Mouse (Mus musculus) T-cell, adult 2 months (primary cell): Measurements from ENCODE around the gene Tns3.

Experiments
- DNase-seq: peaks from one replicate; pipeline ENCODE4 v3.0.0; 2022; ENCODE audit warnings: low spot score

The Tns3 gene

DNA sequence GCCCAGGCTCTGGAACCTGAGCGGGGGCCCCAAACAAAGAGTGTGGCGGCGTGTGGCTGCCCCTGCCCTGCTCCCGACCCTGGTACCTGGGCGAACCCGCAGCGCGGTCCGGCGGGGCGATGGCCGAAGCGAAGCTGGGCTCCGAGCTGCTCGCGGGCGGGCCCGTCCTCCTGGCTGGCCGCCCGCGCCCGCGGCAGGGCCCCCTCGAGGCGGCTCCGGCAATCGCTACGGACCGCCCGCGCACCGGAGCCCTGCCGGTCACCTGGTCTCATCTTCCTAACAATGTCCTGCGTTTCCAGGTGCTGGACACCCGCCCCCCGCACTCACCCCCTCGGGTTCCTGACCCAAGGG, at the start of gene Tns3:
TSS of gene Tns3 (minus strand) at position 143 of the 351 bp plus-strand sequence.
- no peak for DNase-seq

DNA sequence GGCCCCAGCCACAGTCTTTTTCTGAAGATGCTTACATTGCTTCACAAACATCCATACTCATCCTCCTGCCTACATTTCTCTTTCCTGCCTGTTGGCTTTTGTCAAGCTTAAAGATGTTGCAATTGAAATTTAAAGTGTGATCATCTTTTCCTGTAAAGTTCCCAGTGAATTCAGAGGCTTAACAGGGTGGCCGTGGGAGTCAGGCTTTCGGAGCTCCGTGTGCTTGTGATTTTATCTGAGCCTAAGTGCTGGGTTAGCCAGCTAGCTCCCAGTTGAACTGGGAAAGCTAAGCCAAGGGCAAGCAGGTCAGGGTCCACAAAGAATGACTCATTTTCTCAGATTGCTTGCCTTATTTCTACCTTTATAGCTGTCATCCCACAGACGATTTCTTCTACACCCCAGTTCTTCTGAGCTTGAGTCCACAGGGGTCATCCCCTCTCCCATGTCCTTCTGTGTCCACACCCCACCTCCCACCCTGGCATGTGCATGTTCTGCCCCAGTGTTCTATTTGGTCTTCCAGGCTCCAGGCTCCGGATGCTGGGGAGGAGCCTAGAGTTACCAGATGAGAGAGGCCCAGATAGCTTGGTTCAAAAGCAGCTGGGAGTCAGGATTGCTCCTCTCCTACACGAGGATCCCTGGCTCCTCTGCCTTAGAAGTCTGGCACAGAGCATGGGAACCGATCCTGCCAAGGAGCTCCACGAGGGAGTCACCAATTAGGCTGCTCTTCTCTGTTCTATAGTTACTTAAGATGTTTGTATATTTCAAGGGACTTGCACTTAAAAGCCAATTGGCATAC, 42.1 kb upstream of the Tns3 start:
- DNase-seq, result no peak

DNA sequence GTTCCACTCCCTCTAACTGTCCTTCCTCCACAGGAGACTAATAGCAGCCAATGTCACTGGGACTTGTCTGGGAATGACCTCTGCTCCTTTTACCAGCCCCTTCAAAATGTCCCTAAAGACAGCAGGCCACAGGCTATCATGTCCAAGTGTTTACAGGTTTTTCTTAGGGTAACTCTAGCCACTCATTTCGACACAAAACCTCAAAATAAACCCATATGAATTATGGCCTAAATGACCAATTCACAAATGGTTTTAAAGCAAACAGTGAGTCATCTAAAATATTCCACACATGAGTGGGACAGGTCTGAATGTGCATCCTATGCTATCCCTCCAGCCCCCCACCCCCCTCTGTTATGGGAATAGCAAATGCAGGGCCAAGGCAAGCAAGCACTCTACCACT, 40.8 kb upstream of the Tns3 start:
- DNase-seq, result no peak

DNA sequence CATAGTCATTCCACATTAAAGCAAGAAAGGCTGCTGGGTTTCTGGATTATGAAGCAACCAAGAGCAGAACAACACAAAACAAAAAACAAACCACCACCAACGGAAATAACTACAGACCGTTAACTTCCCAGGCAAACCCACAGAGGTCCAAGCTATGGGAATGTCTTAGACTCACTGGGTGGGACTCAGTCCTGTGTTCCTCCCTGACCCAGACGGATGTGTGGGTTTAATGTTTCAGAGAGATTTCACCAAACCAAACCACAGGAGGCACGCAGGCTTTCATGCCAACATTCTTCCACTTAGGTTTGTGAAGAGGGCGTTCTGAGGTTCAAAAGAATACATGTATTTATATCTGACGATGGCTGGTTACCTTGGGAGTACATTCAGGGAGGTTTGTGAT, 39.5 kb upstream of the Tns3 start:
- DNase-seq, result no peak

DNA sequence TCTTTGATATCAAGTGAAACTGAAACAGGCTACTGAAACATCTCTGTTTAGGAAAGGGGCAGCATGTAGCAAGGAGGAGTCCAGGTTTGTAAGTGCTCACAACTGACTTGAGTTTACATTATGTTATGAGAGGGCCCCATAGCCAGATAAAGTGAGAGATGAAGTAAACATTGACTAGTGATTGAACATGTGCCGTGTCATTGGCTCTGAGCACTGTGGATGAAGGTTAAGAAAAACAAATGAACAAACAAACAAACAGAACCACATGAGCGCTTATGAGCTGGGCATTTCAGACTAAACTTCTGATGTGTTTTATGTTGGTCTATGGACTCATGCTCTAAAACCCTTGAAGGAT, 38.2 kb upstream of the Tns3 start:
- no peak for DNase-seq

DNA sequence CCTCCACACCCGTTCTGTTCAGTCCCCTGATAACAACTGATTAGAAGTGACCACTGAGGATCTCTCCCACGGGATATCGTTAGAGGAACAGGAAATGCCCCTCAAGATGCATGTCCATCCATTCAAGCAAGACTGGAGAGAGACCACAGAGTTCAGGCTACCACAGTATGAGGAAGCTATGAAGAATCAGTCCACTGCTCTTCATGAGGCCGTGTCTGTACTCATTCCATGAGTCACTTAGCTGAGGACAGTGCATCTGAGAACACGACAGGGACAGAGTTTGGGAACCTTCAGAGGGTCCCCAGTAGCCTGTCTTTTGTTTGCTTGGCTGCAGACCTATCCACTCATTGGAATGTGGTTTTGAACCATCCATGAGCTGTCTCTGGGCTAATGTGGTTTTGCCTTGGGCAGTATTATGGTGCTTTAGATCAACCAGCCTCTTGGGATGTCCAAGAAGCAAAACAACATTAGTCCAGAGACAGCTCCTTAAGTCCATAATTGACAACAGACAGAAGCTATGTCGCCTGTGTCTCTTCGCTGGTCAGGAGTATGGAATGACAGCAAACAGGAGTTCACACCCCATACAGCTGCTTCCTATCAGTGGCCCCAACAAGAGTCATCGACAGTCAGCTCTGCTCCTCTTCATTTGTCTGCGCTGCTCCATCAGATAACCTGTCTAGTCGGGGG, 37.7 kb upstream of the Tns3 start:
- DNase-seq, result no peak

DNA sequence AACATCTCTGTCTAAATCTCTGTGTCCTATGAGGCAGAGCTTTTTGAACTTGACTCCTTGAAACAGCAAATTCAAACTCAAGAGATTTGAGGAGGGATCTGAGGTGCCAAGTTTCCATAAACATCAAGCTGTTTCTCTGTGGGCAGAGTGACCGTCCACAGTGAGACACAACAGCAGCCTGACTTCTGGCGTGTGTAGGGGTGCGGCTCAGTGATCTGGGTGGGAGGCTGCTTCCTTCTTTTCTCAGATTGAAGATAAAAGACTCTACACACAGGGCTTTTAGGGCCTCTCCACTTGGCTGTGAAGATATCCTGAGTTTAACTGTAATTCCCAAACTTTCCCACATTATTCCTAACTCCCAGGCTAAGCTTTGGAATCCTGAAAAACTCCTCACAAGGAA, 37.1 kb upstream of the Tns3 start:
- no peak for DNase-seq

DNA sequence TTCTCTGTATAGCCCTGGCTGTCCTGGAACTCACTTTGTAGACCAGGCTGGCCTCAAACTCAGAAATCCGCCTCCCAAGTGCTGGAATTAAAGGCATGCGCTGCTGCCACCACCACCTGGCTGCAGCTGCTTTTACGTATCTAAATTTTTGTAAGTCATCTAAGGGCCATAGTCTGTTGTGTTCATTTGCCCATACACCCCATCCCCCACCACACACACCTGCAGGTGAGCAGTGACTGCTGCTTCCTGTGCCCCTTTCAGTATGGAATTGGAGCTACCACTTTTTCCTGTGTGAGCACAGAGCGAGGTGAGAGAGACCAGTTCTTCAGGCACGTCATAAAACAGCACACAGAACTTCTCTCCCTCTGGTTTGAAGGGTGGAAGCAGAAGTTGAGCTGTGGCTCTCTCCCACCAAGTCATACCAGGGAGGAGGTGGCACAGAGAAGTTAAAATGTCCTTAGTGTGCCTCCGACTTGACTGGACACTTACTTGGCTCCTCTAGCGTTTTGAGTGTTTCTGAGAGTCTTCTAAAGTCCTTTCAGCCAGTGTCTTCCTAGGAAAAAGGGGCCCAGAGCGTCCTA, 36.4 kb upstream of the Tns3 start:
- DNase-seq, result no peak

DNA sequence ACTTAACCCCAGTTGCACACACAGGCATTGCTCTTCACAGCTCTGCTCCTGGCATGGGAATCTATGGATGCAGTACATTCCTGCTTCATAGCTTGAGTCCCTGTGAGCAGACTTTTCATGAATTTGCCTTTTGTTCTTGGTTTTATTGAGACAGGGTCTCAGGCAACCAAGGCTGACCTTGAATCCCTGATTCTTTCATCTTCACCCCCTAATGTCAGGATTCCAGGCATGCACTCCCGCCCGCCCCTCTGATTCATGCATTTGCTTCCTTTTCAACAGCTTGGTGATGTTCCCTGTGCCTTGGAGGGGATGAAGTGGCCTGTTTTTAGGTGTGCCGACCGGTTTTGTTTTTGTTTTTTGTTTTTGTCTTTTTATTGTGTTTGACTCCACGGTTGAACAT, 35.4 kb upstream of the Tns3 start:
- DNase-seq, result no peak

DNA sequence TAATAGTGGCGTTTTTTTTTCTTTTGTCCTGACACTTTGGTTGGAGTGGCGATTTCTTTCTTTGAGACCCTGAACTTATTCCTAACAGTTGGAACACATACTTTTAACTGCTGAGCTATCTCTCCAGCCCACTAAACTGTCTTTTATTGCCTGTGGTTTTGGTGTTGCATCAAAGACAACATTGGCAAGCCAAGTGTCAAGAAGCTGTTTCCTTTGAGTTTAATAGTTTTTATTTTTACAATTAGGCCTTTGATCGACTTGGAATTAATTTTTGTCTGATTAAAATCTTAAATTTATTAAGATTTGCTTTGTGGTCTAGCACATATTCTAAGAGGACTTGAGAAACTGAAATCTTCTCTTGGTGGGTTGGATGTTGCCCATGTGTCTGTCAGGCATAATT, 33.3 kb upstream of the Tns3 start:
- DNase-seq, result no peak

DNA sequence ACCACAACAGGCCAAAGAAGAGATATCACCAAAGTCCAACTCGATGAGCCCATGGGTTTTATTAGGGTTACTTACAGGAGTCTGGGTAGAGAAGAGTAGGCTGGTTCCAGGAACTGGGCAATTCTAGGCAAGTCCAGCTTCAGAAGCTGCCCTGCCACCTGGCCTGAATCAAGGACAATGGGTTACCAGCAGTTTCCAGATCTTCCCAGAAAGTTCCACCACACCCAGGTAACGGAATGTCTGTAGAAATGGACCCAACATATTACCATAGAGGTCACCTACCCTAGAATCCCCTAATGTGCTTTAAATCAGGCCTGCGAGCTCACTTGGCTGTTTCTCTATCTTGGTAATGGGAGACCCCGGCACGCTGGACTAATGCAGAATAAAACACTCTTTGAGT, 29.8 kb upstream of the Tns3 start:
- DNase-seq, result no peak

DNA sequence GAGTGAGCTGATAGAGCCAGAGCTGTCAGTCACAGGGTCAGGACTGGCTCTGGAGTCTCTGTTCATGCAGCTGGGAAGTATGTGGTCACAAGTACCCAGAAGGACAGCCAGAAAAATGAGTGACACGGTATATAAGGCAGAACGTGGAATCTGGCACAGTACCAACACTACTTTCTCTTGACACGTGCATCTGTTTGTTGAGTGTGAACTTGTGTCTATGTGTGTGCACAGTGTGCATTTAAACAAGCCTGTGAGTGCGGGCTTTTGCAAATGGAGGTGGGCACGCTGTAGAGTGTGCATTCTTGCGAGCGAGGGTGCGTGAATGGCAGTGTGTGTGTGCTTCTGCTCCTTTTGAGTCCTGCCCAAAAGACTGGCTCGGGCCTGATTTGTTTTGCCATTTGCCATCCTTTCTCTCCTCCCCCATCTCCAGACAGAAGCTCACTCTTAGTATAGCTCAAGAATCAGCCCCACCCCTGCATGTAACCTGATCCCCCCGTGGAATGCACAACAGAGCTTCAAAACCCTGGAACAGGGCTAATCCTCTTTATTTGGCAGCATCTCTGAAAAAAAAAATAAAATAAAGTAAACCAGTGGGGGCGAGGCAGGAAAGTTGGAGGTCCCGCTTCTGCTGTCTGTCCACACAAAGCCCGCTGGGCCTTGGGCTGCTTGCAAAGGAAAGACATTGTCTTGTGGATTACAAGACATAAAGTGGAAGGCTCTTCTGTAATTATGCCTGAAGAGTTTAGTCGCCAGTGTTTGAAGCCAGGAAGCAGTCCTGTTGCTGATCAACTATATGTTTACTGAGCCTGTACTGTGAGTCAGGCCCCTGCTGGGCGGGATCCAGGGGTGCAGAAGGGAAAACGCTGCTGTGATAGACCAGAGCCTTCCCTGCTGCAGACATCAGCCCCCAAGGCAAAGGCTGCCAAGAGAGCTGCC, 28.5 kb upstream of the Tns3 start:
- no peak for DNase-seq

DNA sequence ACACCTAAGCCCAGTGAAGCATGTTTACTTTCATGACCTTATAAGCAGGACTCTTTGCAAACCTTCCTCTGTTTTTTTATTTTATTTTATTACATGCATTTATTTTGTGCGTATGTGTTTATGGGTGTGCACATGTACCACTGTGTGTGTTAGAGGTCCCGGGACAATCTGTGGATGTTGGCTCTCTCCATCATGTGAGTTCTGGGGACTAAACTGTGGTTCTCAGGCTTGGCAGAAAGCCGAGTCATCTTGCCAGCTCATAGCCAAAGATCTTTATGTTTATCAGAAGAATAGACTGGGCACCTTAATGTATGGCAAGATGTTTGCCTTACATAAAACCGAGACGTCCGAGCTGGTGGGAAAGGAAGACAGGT, 27.8 kb upstream of the Tns3 start:
- DNase-seq, result no peak

DNA sequence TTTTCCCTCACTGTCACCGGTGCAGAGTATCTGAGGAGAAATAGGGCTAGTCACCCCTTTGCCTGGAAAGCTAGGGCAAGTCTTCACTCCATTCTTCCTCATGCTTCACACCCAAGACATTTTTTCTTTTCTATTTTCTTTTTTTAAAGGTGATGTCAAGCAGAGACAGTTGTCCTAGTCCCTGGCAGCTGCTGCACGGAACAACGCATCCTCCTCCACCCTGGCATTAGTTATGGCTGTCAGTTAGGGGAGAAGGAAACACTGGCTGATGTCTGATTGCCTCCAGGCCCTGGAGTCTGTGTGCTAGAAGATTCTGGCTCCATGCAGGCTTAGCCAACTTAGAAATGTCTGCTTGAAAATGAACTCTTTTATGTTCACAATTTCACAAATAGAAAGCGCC, 27.3 kb upstream of the Tns3 start:
- no peak for DNase-seq

DNA sequence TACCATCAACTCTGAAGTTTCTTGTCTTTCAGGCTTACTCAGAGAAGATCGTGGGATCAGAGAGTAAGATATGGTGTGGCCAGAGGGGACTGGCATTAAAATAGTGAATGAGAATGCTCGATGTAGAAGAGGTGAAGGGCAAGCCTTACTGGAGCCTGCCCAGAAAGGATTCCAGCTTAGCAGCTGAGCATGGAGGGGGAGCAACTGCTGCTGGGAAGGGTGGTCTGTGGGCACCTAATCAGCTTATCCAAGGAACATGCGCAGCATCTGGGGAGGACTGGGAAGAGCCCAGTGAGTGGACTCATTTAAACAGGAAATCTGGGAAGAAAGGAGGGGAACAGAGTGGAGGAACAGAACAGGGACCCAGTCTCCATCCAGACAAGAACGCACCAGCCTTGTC, 26.3 kb upstream of the Tns3 start:
- no peak for DNase-seq

DNA sequence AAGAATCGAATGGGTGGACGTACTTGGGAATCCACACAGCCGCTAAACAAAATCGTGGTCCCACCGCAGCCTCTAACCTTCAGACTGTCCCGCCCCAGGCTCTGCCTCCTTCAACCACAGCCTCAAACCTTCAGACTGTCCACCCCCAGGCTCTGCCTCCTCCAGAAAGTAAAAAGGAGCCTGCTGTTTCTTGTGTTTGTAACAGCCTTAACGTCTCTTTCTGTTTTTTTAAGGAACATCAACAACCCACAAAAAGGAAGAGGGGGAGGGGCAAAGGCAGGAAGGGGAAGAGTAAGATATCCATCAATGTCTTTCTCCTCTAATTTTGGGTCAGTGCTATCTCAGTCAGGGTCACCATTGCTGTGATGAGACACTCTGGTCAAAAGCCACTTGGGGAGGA, 25.2 kb upstream of the Tns3 start:
- DNase-seq, result no peak

DNA sequence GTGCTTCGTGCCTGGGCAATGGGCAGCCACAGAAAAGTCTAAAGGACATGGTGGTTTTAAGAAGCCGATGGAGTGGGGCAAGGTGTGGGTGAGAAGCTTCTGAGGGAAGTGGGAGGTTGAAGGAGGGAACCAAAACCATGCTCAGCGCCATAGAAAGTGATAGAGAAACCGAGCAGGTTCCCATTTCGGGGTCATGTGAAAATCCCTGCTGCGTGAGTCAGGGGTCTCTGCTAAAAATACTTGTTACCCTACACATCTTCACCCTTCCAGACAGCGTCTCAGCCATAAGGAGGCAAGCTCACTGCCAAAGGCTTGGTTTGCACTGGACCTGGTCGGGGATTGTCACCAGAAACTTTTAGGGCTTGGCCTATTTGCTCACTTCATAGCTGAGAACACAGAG, 24.6 kb upstream of the Tns3 start:
- DNase-seq, result no peak

DNA sequence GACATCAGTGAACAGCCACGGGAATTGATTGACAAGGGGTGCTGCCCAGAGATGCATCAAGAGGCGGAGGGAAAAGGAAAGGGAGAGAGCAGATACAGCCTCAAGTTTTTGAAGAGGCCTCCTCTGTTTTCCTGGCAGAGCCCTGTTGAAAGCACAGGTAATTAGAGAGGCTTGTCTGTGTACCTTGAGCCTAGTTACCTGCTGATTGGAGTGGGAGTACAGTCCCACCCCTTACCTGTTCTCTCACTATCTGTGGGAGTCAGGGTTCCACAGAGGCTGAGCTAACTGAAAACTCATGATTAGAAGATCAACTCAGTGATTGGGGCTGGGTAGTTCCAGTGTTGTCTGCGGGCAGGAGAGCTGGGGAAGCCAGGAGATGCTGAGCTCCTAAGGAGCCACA, 22.2 kb upstream of the Tns3 start:
- no peak for DNase-seq

DNA sequence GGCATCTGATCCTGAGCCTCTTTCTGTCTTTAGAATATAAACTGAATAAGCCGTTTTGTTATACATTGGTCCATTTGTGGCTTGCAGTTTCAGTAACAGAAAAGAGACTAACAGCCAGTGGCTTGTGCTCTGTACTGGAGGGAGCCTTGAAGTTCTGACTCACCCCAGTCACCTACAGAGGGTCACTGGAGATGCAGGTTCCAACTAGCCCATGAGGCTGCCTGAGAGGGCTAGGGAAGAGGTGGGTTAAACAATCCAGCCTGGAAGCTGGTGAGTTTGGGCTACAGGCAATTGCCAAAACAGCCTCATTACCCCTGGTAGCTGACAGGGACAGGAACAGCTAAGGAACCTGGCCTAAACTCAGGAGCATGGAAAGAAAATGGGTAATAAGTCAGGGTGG, 21.7 kb upstream of the Tns3 start:
- DNase-seq, result no peak

DNA sequence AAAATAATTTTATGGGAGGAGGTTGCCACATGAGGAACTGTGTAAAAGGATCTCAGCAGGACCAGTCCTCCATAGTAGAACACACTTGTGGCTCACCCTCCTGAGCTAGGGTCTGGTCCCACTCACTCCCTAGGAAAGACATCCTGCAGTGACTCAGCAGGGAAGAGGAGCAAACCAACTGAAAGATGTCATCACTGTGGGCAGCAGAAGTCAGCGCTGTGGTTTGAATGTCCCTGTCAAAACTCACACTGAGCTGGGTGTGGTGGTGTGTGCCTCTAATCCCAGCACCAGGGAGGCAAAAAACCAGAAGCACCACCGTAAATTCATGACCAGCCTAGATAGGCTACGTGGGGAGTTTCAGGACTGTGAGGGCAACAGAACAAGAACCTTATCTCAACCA, 20.9 kb upstream of the Tns3 start:
- DNase-seq, result no peak

DNA sequence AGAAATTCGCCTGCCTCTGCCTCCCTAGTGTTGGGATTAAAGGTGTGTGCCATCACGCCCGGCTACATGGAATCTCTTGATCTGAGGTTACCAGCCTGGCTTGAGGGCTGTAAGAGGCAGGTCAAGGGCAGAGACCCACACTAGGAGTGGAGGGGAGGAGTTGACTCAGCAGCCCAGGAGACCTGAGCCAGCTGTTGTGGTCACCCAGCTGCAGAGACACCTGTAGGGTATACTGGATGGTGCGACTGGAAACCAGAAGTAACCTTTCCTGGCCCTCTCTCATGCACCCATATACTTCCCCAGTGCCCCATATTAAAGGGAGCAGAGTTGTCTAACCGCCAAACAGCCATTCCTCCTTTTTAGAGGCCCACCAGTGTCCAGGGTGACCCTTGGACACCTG, 19.9 kb upstream of the Tns3 start:
- no peak for DNase-seq

DNA sequence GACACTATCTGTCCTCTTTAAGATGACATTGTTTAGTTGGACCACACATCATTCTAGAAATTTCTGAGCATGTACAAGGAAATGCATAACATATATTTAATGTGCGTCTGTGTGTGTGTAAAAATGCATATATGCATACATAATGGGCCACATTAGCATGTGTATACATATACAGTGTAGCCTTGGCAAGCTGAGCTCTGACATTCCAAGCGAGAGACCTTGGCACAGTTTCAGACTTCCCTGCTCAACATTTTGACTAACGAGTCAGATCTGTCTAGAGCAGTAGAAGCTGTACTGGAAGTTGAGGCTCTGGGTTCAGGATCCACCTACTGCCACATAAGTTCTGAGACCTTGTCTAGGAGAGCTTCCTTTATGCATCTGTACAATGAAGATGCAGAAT, 17.0 kb upstream of the Tns3 start:
- no peak for DNase-seq

DNA sequence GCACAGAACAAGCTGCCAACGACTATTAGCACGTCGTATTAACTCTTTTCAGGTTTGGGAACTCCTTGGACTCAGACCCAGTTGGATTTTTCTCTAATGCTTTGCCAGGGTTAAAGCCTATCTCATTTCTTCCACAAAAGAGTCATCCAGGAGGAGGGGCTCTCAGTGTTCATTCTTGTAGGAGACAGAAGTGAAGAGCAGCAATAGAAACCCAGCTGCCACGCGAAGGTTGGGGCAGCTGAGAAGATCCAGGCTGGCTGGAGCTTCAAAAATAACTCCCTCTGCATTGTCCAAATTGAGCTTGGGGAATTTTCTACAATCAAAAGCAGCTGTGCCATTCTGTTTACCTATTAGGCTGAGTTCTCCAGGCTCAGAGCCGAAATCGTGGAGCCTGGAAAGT, 16.3 kb upstream of the Tns3 start:
- DNase-seq, result no peak
